Mouse (Mus musculus): ENCODE measurements at regions not wholly inside any gene's neighbourhood (a gene's known extent, or its start where the extent isn't known, plus 50 kb on each side); places are given as distances from the start of the nearest gene placed in this dataset.
"Not testable (repeated sequence)": the region's sequence is repeated elsewhere in the genome, so short reads cannot be mapped to it uniquely, and the experiment has no call there.

GRCm38 (mm10) chr9:33007456-33008063, 371.5 kb downstream of the Ets1 start:
- DNase-seq (ENCODE audit: extremely low spot score, low spot score): no peak

GRCm38 (mm10) chr9:33011241-33011640, 375.2 kb downstream of the Ets1 start:
- no peak for DNase-seq (ENCODE audit: extremely low spot score, low spot score)

- no peak for DNase-seq (ENCODE audit: extremely low spot score, low spot score)
These were observed 399.4 kb downstream of the Ets1 start for GRCm38 (mm10) chr9:33035401-33035800.

GRCm38 (mm10) chr9:33039221-33039790, 403.3 kb downstream of the Ets1 start:
- no peak for DNase-seq (ENCODE audit: extremely low spot score, low spot score)

- no peak for DNase-seq (ENCODE audit: extremely low spot score, low spot score)
These were observed 414.8 kb downstream of the Ets1 start for GRCm38 (mm10) chr9:33050789-33051188.

- DNase-seq (ENCODE audit: extremely low spot score, low spot score): no peak
These were observed 424.7 kb downstream of the Ets1 start for GRCm38 (mm10) chr9:33060636-33061264.

GRCm38 (mm10) chr9:33062476-33062875, 426.5 kb downstream of the Ets1 start:
- peak; percentile 67 for DNase-seq (ENCODE audit: extremely low spot score, low spot score)

- no peak for DNase-seq (ENCODE audit: extremely low spot score, low spot score)
These were observed 429.3 kb downstream of the Ets1 start for GRCm38 (mm10) chr9:33065331-33065730.

- no peak for DNase-seq (ENCODE audit: extremely low spot score, low spot score)
These were observed 431.5 kb downstream of the Ets1 start for GRCm38 (mm10) chr9:33067521-33067920.

GRCm38 (mm10) chr9:33070116-33070515, 434.1 kb downstream of the Ets1 start:
- no peak for DNase-seq (ENCODE audit: extremely low spot score, low spot score)

- DNase-seq (ENCODE audit: extremely low spot score, low spot score): no peak
These were observed 444.2 kb downstream of the Ets1 start for GRCm38 (mm10) chr9:33080271-33080670.

GRCm38 (mm10) chr9:33080774-33081173, 444.8 kb downstream of the Ets1 start:
- DNase-seq (ENCODE audit: extremely low spot score, low spot score): no peak

- no peak for DNase-seq (ENCODE audit: extremely low spot score, low spot score)
These were observed 454.0 kb downstream of the Ets1 start for GRCm38 (mm10) chr9:33089977-33090376.

- no peak for DNase-seq (ENCODE audit: extremely low spot score, low spot score)
These were observed 455.6 kb downstream of the Ets1 start for GRCm38 (mm10) chr9:33091664-33092063.

GRCm38 (mm10) chr9:33095654-33096053, 459.6 kb downstream of the Ets1 start:
- DNase-seq (ENCODE audit: extremely low spot score, low spot score): peak; percentile 77

- DNase-seq (ENCODE audit: extremely low spot score, low spot score): no peak
These were observed 465.2 kb downstream of the Ets1 start for GRCm38 (mm10) chr9:33101206-33101605.

GRCm38 (mm10) chr9:33104623-33105074, 468.6 kb downstream of the Ets1 start:
- peak; percentile 41 for DNase-seq (ENCODE audit: extremely low spot score, low spot score)

- DNase-seq (ENCODE audit: extremely low spot score, low spot score): no peak
These were observed 487.8 kb downstream of the Ets1 start for GRCm38 (mm10) chr9:33123841-33124240.

GRCm38 (mm10) chr9:33152186-33152585, 516.2 kb downstream of the Ets1 start:
- peak; percentile 15 for DNase-seq (ENCODE audit: extremely low spot score, low spot score)

- no peak for DNase-seq (ENCODE audit: extremely low spot score, low spot score)
These were observed 532.1 kb downstream of the Ets1 start for GRCm38 (mm10) chr9:33168159-33168558.

GRCm38 (mm10) chr9:33169093-33169492, 533.1 kb downstream of the Ets1 start:
- DNase-seq (ENCODE audit: extremely low spot score, low spot score): not testable (repeated sequence)

GRCm38 (mm10) chr9:33180066-33180465, 544.0 kb downstream of the Ets1 start:
- DNase-seq (ENCODE audit: extremely low spot score, low spot score): no peak

GRCm38 (mm10) chr9:33187187-33187586, 551.2 kb downstream of the Ets1 start:
- no peak for DNase-seq (ENCODE audit: extremely low spot score, low spot score)

All from neural tube, embryonic 10.5 days (tissue).